Mouse (Mus musculus) ES-E14 (cell line): ENCODE measurements around the gene Acot11. TPM values are rescaled to one million over a fixed set of nuclear protein-coding genes. Genes with fewer than 3 reads are reported as not detected.

Source experiments
- DNase-seq: peaks from one replicate; pipeline ENCODE4 v3.0.0-alpha.2; 2013; ENCODE audit warnings: low read depth, low spot score
- H3K27ac ChIP-seq: 2 replicates; pipeline ENCODE4 v1.5.1; 2012; ENCODE audit warnings: low read depth, mild to moderate bottlenecking, low read length, moderate library complexity, mixed read lengths; ENCODE audit not compliant: poor library complexity, insufficient read depth, severe bottlenecking
- H3K36me3 ChIP-seq: 2 replicates; pipeline ENCODE4 v1.6.1; 2012; ENCODE audit warnings: mild to moderate bottlenecking, low read length, moderate library complexity, mixed read lengths; ENCODE audit not compliant: control insufficient read depth, poor library complexity, insufficient read depth, severe bottlenecking
- H3K4me1 ChIP-seq, 2 experiments: fragments of 150-350 bp in 1 of 2; sonication (generic) in 1 of 2; 2 replicates each; pipeline ENCODE4 v1.6.1; 2012; ENCODE audit warnings: low read length in 2 of 2, mild to moderate bottlenecking in 1 of 2, mixed read lengths in 1 of 2; ENCODE audit not compliant: control insufficient read depth in 2 of 2, insufficient read depth in 2 of 2, poor library complexity in 1 of 2
- H3K4me3 ChIP-seq, 2 experiments: fragments of 150-350 bp in 1 of 2; sonication (generic) in 1 of 2; 2 replicates each; pipeline ENCODE4 v1.5.1; 2012; ENCODE audit warnings: low read length in 2 of 2, low read depth in 1 of 2, mild to moderate bottlenecking in 1 of 2, mixed read lengths in 1 of 2; ENCODE audit not compliant: insufficient read depth in 1 of 2, poor library complexity in 1 of 2, severe bottlenecking in 1 of 2
- H3K9ac ChIP-seq: 2 replicates; pipeline ENCODE4 v1.6.1; 2012; ENCODE audit warnings: low read depth, mild to moderate bottlenecking, low read length, mixed read lengths; ENCODE audit not compliant: poor library complexity, insufficient read depth, severe bottlenecking
- H3K9me3 ChIP-seq: fragments of 150-350 bp; sonication (generic); 2 replicates; pipeline ENCODE4 v1.6.1; 2012; ENCODE audit warnings: low read depth, mild to moderate bottlenecking, low read length; ENCODE audit not compliant: control insufficient read depth, insufficient read depth
- CHD2 ChIP-seq: IDR thresholded peaks from 2 replicates; pipeline ENCODE4 v1.6.1; 2014; ENCODE audit warnings: mild to moderate bottlenecking, low read depth, low read length, inconsistent platforms
- HCFC1 ChIP-seq: IDR thresholded peaks from 2 replicates; pipeline ENCODE4 v1.6.1; 2012; ENCODE audit warnings: low read length, inconsistent platforms, borderline replicate concordance; ENCODE audit not compliant: insufficient read depth
- MAFK ChIP-seq: IDR thresholded peaks from 2 replicates; pipeline ENCODE4 v1.6.1; 2014; ENCODE audit warnings: mild to moderate bottlenecking, low read depth, low read length, inconsistent platforms; ENCODE audit not compliant: insufficient read depth
- ZC3H11A ChIP-seq: IDR thresholded peaks from 2 replicates; pipeline ENCODE4 v1.6.1; 2012; ENCODE audit warnings: low read depth, mild to moderate bottlenecking, inconsistent platforms, low read length, borderline replicate concordance
- ZNF384 ChIP-seq: IDR thresholded peaks from 2 replicates; pipeline ENCODE4 v1.6.1; 2012; ENCODE audit warnings: low read depth, low read length, inconsistent platforms
- in situ Hi-C, 2 experiments: fragments of 600-800 bp; cut with MboI; formaldehyde crosslinking; loops; one replicate each; pipeline ENCODE4 v1.15.1; 2025; ENCODE audit warnings: low sequenced_read_pairs in 2 of 2, inconsistent platforms in 1 of 2; ENCODE audit not compliant: unreplicated experiment in 2 of 2
- total RNA-seq: library from RNA; depleted of rRNA; stranded (reverse); fragments of 300-350 nt; gene quantifications from 2 replicates; pipeline ENCODE4 v1.2.3, GENCODE M21; 2012

The Acot11 gene
- total RNA-seq, 1 experiment: 2.5 TPM

- no peaks in the 10 kb centered on the region for H3K36me3 ChIP-seq
- H3K4me1 ChIP-seq: no peaks in the 10 kb centered on the region
- in situ Hi-C loops: no loop called here
- H3K9me3 ChIP-seq: no peaks in the 10 kb centered on the region
- H3K9ac ChIP-seq: no peak overlapping the region
- H3K27ac ChIP-seq: no peak overlapping the region
- H3K4me3 ChIP-seq: no peak overlapping the region
- no peak for DNase-seq
- TF ChIP-seq HCFC1: no peak
- no peak for TF ChIP-seq ZC3H11A
- TF ChIP-seq ZNF384: no peak
- no peak for TF ChIP-seq CHD2
- TF ChIP-seq MAFK: no peak
These were observed 84.2 kb downstream of the Acot11 start for GRCm38 (mm10) chr4:106720631-106721030.

GRCm38 (mm10) chr4:106713622-106714021 lies 91.2 kb downstream of the Acot11 start:
- Histone ChIP-seq H3K9me3 (no peaks in the 10 kb centered on the region), H3K4me3 (no peak overlapping the region), H3K9ac (no peak overlapping the region), H3K36me3 (no peaks in the 10 kb centered on the region), H3K27ac (no peak overlapping the region), H3K4me1 (no peaks in the 10 kb centered on the region)
- no peak for DNase-seq
- in situ Hi-C loops: loop anchor here in 1 of 2 experiments (10.0 kb wide), 1 partner anchor 99 kb away; the partner anchor contains the start of gene Lexm
- no peak for TF ChIP-seq HCFC1
- no peak for TF ChIP-seq CHD2
- TF ChIP-seq ZC3H11A: no peak
- TF ChIP-seq MAFK: no peak
- no peak for TF ChIP-seq ZNF384

DNA sequence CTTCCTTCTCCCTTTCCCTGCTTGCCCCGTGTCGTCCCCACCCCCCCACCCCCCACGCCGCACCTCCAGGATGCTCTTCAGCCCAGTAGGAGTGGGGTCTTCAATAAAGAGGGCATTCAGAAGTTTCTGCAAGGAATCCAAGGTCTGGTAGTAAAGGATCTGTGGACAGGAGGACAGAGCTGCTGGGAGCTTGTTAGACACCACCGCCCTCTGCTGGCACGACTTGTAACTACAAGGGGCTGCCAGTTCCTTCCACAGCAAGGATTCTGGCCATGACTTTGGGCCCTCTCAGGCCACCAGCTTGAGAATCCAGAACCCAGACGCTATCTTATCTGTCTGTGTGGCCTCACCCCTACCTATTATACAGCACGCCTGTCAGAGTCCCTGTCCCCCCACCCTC lies 96.4 kb downstream of the Acot11 start:
- H3K9ac ChIP-seq: peak overlapping the region; percentile 14; the same call in 1 of the 2 replicates

GRCm38 (mm10) chr4:106707957-106708356 lies 96.8 kb downstream of the Acot11 start:
- in situ Hi-C loops: loop anchor here in 1 of 2 experiments (5.0 kb wide), 1 partner anchor 76 kb away; no protein-coding TSS in a partner anchor
- TF ChIP-seq CHD2 (no peak), MAFK (no peak), ZC3H11A (no peak), ZNF384 (no peak), HCFC1 (no peak)
- Histone ChIP-seq H3K27ac (peak overlapping the region; percentile 51; the same call in 1 of the 2 replicates), H3K4me3 (no peak overlapping the region), H3K4me1 (peaks cover 4 to 20% of the 10 kb centered on the region in 2 experiments; a peak in 3 of 4 replicates), H3K9me3 (no peaks in the 10 kb centered on the region), H3K36me3 (no peaks in the 10 kb centered on the region), H3K9ac (no peak overlapping the region; the same call in 1 of the 2 replicates)
- DNase-seq: peak; percentile 63

More for the DNA sequence above, 96.4 kb downstream of the Acot11 start:
- in situ Hi-C loops: loop anchor here in 1 of 2 experiments (5.0 kb wide), 1 partner anchor 76 kb away; no protein-coding TSS in a partner anchor
- TF ChIP-seq CHD2 (no peak), ZNF384 (no peak), HCFC1 (no peak), MAFK (no peak), ZC3H11A (peak; percentile 83)
- Histone ChIP-seq H3K36me3 (no peaks in the 10 kb centered on the region), H3K4me3 (no peak overlapping the region), H3K9me3 (no peaks in the 10 kb centered on the region), H3K27ac (peak overlapping the region; percentile 51; the same call in 1 of the 2 replicates), H3K4me1 (peaks cover 4 to 20% of the 10 kb centered on the region in 2 experiments; a peak in 3 of 4 replicates)
- DNase-seq: peak; percentile 74
